Mouse (Mus musculus) left cerebral cortex, postnatal 10 days (tissue): ENCODE measurements around the gene Aqp3. TPM values are rescaled to one million over a fixed set of nuclear protein-coding genes. Genes with fewer than 3 reads are reported as not detected.
"Not testable (repeated sequence)": the region's sequence is repeated elsewhere in the genome, so short reads cannot be mapped to it uniquely, and the experiment has no call there.

Experiments used
- DNase-seq, 2 experiments: peaks; one replicate each; pipeline ENCODE4 v3.0.0; 2021 to 2022; ENCODE audit warnings: low spot score in 2 of 2, mixed read lengths in 1 of 2; ENCODE audit errors: extremely low spot score in 1 of 2
- intact Hi-C: fragments of 180-260 bp; cut with DNase I; formaldehyde crosslinking; loops from one replicate; pipeline ENCODE4 v1.15.1; 2025
- total RNA-seq, 2 experiments: library from RNA; stranded (reverse); gene quantifications; 2 replicates each; pipeline ENCODE4 v1.2.3; 2021

Aqp3 gene
- total RNA-seq, 2 experiments from 2014 or later: not detected

- intact Hi-C loops: no loop called here
- DNase-seq: no peak
These were observed 16.5 kb upstream of the Aqp3 start for GRCm38 (mm10) chr4:41114358-41115070.

GRCm38 (mm10) chr4:41108717-41109425, 10.9 kb upstream of the Aqp3 start:
- intact Hi-C loops: no loop called here

GRCm38 (mm10) chr4:41107440-41107839, 9.5 kb upstream of the Aqp3 start:
- DNase-seq: no peak
- intact Hi-C loops: no loop called here

More at GRCm38 (mm10) chr4:41108717-41109425, 10.9 kb upstream of the Aqp3 start:
- DNase-seq: no peak

GRCm38 (mm10) chr4:41102901-41103300, 4.9 kb upstream of the Aqp3 start:
- intact Hi-C loops: no loop called here
- DNase-seq: no peak

GRCm38 (mm10) chr4:41100986-41101385, 3.0 kb upstream of the Aqp3 start:
- DNase-seq: no peak
- intact Hi-C loops: no loop called here

GRCm38 (mm10) chr4:41098577-41098951, 581 bp upstream of the Aqp3 start:
- intact Hi-C loops: no loop called here
- DNase-seq: no peak

- DNase-seq: no peak
- intact Hi-C loops: no loop called here
These were observed 602 bp downstream of the Aqp3 start for GRCm38 (mm10) chr4:41097381-41097780.

- intact Hi-C loops: no loop called here
- no peak for DNase-seq
These were observed 1.2 kb downstream of the Aqp3 start for GRCm38 (mm10) chr4:41096794-41097193.

- DNase-seq: no peak
- intact Hi-C loops: no loop called here
These were observed 1.8 kb downstream of the Aqp3 start for GRCm38 (mm10) chr4:41096169-41096568.

- intact Hi-C loops: no loop called here
- DNase-seq: no peak
These were observed 3.6 kb downstream of the Aqp3 start for GRCm38 (mm10) chr4:41094361-41094760.

GRCm38 (mm10) chr4:41092958-41093357, 5.0 kb downstream of the Aqp3 start:
- intact Hi-C loops: no loop called here
- DNase-seq: no peak

GRCm38 (mm10) chr4:41091391-41091790, 6.6 kb downstream of the Aqp3 start:
- DNase-seq: no peak
- intact Hi-C loops: no loop called here

GRCm38 (mm10) chr4:41089705-41090104, 8.3 kb downstream of the Aqp3 start:
- no peak for DNase-seq
- intact Hi-C loops: no loop called here

- DNase-seq: no peak
- intact Hi-C loops: no loop called here
These were observed 8.8 kb downstream of the Aqp3 start for GRCm38 (mm10) chr4:41089189-41089588.

- no peak for DNase-seq
- intact Hi-C loops: no loop called here
These were observed 10.3 kb downstream of the Aqp3 start for GRCm38 (mm10) chr4:41087459-41088298.

GRCm38 (mm10) chr4:41086947-41087346, 11.0 kb downstream of the Aqp3 start:
- DNase-seq: no peak
- intact Hi-C loops: no loop called here

- DNase-seq: no peak
These were observed 13.2 kb downstream of the Aqp3 start for GRCm38 (mm10) chr4:41084819-41085218.

GRCm38 (mm10) chr4:41082803-41083202, 15.2 kb downstream of the Aqp3 start:
- intact Hi-C loops, DNase-seq: not testable (repeated sequence)

More at GRCm38 (mm10) chr4:41084819-41085218, 13.2 kb downstream of the Aqp3 start:
- intact Hi-C loops: no loop called here

GRCm38 (mm10) chr4:41081733-41082132, 16.2 kb downstream of the Aqp3 start:
- intact Hi-C loops: no loop called here
- no peak for DNase-seq

GRCm38 (mm10) chr4:41078726-41079125, 19.3 kb downstream of the Aqp3 start:
- no peak for DNase-seq
- intact Hi-C loops: no loop called here
